Mouse (Mus musculus) Patski (cell line): Measurements from ENCODE around the gene Pnkd. TPM values are rescaled to one million over a fixed set of nuclear protein-coding genes. Genes with fewer than 3 reads are reported as not detected.
A peak's percentile ranks its signal among the peaks of the same experiment; 100 is the strongest.

ENCODE experiments used
- ATAC-seq: fragments of 100-300 bp; one replicate; pipeline ENCODE4 v1.8.0; 2021
- CTCF ChIA-PET: fragments of 350-600 bp; sonication (Branson Sonifier 250); formaldehyde crosslinking; loops from one replicate; lab custom pipeline; 2022; ENCODE audit warnings: inconsistent platforms; lab: Charles Lee
- POLR2A ChIA-PET: fragments of 350-600 bp; sonication (Branson Sonifier 250); formaldehyde crosslinking; loops from one replicate; lab custom pipeline; 2022; ENCODE audit warnings: antibody characterized with exemption, inconsistent platforms; lab: Charles Lee
- DNase-seq: peaks from one replicate; pipeline ENCODE4 v3.0.0-alpha.2; 2011; ENCODE audit warnings: low read depth, low spot score
- H3K27me3 ChIP-seq: fragments of 371-371 bp; one replicate; pipeline ENCODE4 v1.5.1; 2021
- CTCF ChIP-seq: fragments of 100-300 bp; IDR thresholded peaks from one replicate; pipeline ENCODE4 v1.5.1; 2021
- in situ Hi-C: fragments of 300-500 bp; cut with MboI; formaldehyde crosslinking; loops from 3 replicates; pipeline ENCODE4 v1.11.1; 2018; ENCODE audit warnings: low pct_unique_long_range_greater_than_20kb, mixed read lengths
- polyA plus RNA-seq: library from polyadenylated mRNA; unstranded; gene quantifications from one replicate; pipeline ENCODE4 v1.2.3, GENCODE M21; 2021

Pnkd gene
- polyA plus RNA-seq, 1 experiment from 2014 or later: 158 TPM

DNA sequence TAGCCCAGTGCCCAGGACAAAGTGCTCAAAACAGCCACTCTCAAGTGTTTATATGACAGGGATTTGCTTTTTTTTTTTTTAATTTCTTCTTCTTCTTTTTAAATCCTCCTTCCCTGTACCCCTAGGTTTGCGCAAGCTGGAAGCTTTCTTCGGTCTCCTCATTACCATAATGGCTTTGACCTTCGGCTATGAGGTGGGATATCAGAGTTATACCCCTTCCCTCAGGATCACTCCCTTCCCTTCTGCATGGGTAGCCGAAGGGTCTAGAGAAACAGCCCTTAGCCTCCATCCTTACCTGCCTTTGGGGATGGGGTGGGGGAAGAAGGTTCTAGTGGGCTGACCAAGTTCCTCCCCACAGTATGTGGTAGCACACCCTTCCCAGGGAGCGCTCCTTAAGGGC, 95.8 kb downstream of the Pnkd start:
- H3K27me3 ChIP-seq: no peaks in the 10 kb centered on the region
- no peak for ATAC-seq
- ChIA-PET CTCF (interaction anchor here (1.5 kb wide), 1 partner anchor 10 kb away, joined by 3 read pairs; no protein-coding TSS in a partner anchor), POLR2A (interaction anchor here (1.1 kb wide), 1 partner anchor 15 kb away, joined by 3 read pairs; no protein-coding TSS in a partner anchor)
- DNase-seq: no peak
- no peak for TF ChIP-seq CTCF
- in situ Hi-C loops: no loop called here

GRCm38 (mm10) chr1:74381588-74382021, 96.9 kb downstream of the Pnkd start:
- CTCF ChIA-PET: interaction anchor here (1.4 kb wide), 1 partner anchor 14 kb away, joined by 3 read pairs; no protein-coding TSS in a partner anchor
- POLR2A ChIA-PET: no interaction called here
- TF ChIP-seq CTCF: no peak
- in situ Hi-C loops: no loop called here
- DNase-seq (no peak), ATAC-seq (no peak)
- no peaks in the 10 kb centered on the region for H3K27me3 ChIP-seq

GRCm38 (mm10) chr1:74383385-74383784, 98.7 kb downstream of the Pnkd start:
- no peak for ATAC-seq
- ChIA-PET CTCF (no interaction called here), POLR2A (no interaction called here)
- in situ Hi-C loops: no loop called here
- no peaks in the 10 kb centered on the region for H3K27me3 ChIP-seq
- no peak for TF ChIP-seq CTCF
- no peak for DNase-seq

DNA sequence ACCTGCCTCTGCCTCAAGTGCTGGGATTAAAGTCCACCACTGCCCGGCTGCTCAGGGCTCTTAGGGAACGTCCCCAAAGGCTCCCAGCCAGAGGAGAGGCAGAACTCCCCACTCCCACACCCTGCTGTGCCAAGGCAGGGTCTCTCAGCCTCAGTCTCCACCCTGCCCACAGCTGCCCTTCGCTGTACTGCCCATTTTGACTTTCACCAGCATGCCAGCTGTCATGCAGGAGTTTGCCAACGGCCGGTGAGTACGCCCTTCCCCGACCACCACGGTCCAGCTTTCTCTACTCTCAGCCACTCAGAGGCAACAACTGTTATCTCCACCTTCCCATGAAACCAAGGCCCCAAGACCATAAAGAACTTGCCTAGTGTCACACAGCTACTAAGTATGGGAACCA, 99.8 kb downstream of the Pnkd start:
- H3K27me3 ChIP-seq: no peaks in the 10 kb centered on the region
- DNase-seq (no peak), ATAC-seq (no peak)
- no peak for TF ChIP-seq CTCF
- ChIA-PET CTCF (no interaction called here), POLR2A (no interaction called here)
- in situ Hi-C loops: no loop called here

DNA sequence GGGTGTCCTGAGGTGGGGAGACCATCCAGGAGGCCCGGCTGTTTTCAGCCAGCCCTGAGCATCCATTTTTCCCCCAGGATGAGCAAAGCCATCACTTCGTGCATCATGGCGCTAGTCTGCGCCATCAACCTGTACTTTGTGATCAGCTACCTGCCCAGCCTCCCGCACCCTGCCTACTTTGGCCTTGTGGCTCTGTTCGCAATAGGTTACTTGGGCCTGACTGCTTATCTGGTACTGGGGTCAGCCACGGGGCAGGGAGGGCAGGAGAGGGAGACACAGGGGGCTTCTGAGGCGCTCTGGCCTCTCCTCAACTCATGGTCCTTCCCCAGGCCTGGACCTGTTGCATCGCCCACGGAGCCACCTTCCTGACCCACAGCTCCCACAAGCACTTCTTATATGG, 100.3 kb downstream of the Pnkd start:
- in situ Hi-C loops: no loop called here
- ChIA-PET POLR2A (no interaction called here), CTCF (no interaction called here)
- no peak for TF ChIP-seq CTCF
- ATAC-seq (no peak), DNase-seq (no peak)
- no peaks in the 10 kb centered on the region for H3K27me3 ChIP-seq

DNA sequence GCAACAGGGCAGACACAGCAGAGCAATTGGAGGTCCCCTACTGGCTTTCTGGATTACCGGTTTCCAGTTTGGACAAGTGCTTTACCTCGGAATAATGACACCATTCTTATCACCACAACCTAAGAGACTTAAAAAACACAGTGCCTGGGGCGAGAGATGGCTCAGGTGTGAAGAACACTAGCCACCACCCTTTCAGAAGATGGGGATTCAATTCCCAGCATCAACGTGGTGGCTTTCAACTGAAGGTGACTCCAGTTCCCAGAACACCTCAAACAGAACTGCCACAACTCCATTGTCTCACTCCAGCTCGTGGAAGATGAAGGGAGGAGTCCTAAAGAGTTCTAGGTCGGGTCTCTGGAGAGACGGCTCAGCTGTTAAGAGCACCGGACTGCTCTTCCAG, 100.8 kb downstream of the Pnkd start:
- no peak for ATAC-seq
- H3K27me3 ChIP-seq: no peaks in the 10 kb centered on the region
- TF ChIP-seq CTCF: no peak
- CTCF ChIA-PET: no interaction called here
- in situ Hi-C loops: no loop called here
- DNase-seq: no peak
- POLR2A ChIA-PET: no interaction called here

- no peak for TF ChIP-seq CTCF
- POLR2A ChIA-PET: interaction anchor here (1.4 kb wide), 1 partner anchor 11 kb away, joined by 3 read pairs; no protein-coding TSS in a partner anchor
- DNase-seq (no peak), ATAC-seq (no peak)
- CTCF ChIA-PET: interaction anchor here (0.8 to 1.7 kb wide), 2 partner anchors 18 to 66 kb away, joined by 3 to 5 read pairs; no protein-coding TSS in a partner anchor
- no peaks in the 10 kb centered on the region for H3K27me3 ChIP-seq
- in situ Hi-C loops: no loop called here
Observed at GRCm38 (mm10) chr1:74386363-74386713, 101.6 kb downstream of the Pnkd start.

DNA sequence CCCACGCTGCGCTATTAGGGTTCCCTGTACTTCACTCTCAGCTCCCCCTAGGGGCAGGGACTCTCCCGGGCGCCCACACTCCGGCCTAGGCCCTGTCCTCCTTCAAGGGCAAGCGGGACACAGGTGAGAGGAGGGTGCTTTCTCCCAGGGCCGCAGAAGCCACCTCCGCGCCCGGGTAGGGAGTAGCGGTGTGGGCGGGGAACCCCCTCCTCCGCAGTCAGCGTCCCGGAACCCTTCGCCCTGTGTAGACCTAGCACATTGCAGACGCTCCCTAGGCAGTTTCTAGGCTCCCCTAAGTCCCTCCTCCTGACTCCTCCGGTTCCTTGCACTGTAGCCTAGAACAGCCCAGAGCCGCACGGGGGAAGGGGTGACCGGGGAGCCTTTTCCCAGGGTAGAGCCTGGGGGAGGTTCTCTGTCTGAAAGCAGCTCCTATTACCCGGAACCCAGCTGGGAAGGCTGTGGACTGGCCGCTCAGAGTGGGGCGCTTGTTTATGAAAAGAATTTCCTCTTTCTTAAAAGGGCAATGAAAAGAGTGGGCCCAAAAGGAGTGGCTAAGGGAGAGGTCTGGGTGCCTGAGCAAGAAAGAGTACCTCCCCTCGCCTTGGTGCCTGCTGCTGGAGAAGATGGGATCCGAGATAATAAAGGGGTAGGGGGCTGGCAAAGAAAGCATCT, 102.1 kb downstream of the Pnkd start:
- peak; percentile 69 for ATAC-seq
- ChIA-PET POLR2A (interaction anchor here (1.0 to 1.4 kb wide), 2 partner anchors 11 to 12 kb away, joined by 3 read pairs; no protein-coding TSS in a partner anchor), CTCF (interaction anchor here (0.8 to 1.7 kb wide), 2 partner anchors 18 to 66 kb away, joined by 3 to 5 read pairs; no protein-coding TSS in a partner anchor)
- in situ Hi-C loops: no loop called here
- H3K27me3 ChIP-seq: no peaks in the 10 kb centered on the region
- no peak for TF ChIP-seq CTCF
- peak; percentile 94 for DNase-seq

DNA sequence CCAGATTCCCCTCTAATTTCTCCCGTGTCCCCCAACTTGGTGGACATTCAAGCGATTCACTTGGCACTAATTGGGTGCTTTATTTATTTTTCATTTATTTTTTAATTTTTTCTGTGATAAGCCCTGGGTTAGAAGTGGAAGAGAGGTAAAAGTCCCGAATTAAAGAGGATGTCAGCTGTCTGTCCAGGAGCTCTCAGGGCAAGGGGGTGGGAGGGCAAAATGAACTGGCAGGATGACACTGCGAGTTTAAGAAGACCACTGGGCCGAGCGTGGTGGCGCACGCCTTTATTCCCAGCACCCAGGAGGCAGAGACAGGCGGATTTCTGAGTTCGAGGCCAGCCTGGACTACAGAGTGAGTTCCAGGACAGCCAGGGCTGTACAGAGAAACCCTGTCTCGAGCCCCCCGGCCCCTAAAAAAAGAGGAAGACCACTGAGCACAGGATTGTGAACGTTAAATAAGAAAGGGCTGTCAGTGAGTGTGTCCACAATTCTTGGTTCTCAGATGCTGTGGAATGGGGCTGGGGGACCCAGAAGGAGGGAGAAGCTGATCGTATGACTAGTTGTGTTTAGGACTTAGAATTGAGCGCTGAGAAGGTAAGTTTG, 102.8 kb downstream of the Pnkd start:
- CTCF ChIA-PET: interaction anchor here (1.0 to 1.7 kb wide), 2 partner anchors 10 to 65 kb away, joined by 3 to 5 read pairs; no protein-coding TSS in a partner anchor
- DNase-seq (no peak), ATAC-seq (no peak)
- TF ChIP-seq CTCF: no peak
- no peaks in the 10 kb centered on the region for H3K27me3 ChIP-seq
- in situ Hi-C loops: no loop called here
- POLR2A ChIA-PET: interaction anchor here (1.0 to 1.4 kb wide), 2 partner anchors 10 to 12 kb away, joined by 3 read pairs; no protein-coding TSS in a partner anchor

DNA sequence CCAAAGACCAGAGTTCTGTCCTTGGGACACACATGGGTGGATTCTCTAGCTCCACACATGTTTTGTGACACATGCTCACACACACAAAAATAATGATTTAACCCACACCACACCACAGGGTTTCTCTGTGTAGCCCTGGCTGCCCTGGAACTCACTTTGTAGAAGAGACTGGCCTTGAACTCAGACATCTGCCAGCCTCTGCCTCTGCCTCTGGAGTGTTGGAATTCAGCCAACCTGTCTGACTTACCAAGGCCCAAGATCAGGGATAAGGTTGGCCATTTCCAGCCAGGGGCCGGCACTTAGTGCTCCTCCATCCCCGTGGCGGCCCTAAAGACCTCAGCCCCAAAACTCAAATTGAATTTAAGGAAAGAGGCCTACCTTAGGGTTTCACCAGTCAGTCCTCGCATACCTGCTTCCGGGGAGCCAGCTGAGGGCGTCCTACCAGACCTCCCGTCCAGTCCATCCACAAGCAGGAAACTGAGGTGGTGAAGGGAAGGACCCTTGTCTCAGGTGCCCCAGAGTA, 103.7 kb downstream of the Pnkd start:
- ChIA-PET CTCF (interaction anchor here (1.0 kb wide), 1 partner anchor 9 kb away, joined by 3 read pairs; no protein-coding TSS in a partner anchor), POLR2A (no interaction called here)
- ATAC-seq: no peak
- no peaks in the 10 kb centered on the region for H3K27me3 ChIP-seq
- no peak for TF ChIP-seq CTCF
- in situ Hi-C loops: no loop called here
- no peak for DNase-seq
